Mouse (Mus musculus) frontal cortex, adult 2 months (tissue): Measurements from ENCODE around the gene Aff3. TPM values are rescaled to one million over a fixed set of nuclear protein-coding genes. Genes with fewer than 3 reads are reported as not detected.

Experiments used
- DNase-seq, 2 experiments: peaks; one replicate each; pipeline ENCODE4 v3.0.0; 2022; ENCODE audit warnings: low spot score in 1 of 2; ENCODE audit errors: extremely low spot score in 1 of 2
- polyA plus RNA-seq: library from polyadenylated mRNA; depleted of rRNA; stranded (reverse); fragments of >200 nt; gene quantifications from 2 replicates; pipeline ENCODE4 v1.2.3, GENCODE M21; 2012

The Aff3 gene
- polyA plus RNA-seq, 1 experiment, result 32.1 TPM

DNA sequence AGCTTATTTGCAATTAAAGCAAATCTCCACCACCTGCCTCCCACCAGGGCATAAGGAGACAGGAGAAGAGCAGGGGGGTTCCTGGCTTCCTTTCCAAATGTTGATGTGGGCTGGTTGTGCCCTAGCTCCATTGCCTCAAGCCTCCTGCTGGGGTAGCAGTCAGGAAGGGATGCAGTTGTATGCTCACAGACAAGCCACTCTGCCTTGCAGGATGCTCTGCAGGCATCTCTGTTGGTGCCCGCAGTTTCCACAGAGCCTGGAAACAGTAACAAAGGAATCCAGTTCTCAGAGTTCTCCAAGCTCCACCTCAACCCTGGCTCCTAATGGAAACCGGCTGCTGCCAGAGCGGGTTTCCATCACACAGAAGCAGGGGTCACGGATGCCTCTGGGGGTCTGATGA lies 58.0 kb downstream of the Aff3 start:
- DNase-seq, result no peak

DNA sequence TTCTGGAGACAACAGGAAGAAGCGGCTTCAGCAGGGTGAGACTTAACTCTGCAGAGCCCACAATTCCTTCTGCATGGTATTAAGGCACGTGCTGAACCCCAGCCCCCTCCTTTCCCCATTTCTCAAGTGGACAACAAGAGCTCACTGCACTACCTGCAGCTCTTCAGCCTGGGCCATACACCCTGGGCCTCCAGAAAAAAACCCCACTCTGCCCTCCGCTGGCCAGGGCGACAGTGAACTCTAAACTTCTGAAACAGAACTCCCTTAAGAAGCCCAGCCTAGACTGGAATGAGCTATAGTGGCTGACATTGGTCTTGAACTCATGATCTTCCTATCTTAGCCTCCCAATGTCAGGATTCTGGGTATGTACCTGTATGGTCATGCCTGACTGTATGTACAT lies 59.3 kb downstream of the Aff3 start:
- no peak for DNase-seq

DNA sequence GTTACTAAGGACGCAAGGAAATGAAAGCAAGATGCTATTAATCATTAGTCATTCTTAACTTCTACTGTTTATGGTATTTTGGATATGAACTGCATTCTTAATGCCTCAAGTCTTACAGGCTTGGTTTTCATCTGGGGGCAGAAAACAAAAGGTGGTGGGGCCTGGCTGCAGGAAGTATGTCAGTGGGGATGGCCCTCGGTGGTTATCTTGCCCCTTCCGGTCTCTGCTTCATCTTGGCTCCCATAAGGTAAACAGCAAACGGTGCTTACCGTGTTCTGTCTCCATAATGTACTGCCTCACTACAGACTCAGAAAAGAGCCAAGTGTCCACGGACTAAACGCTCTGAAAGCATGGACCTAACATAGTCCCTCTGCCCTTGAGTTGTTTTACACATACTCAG lies 60.1 kb downstream of the Aff3 start:
- DNase-seq, result no peak

DNA sequence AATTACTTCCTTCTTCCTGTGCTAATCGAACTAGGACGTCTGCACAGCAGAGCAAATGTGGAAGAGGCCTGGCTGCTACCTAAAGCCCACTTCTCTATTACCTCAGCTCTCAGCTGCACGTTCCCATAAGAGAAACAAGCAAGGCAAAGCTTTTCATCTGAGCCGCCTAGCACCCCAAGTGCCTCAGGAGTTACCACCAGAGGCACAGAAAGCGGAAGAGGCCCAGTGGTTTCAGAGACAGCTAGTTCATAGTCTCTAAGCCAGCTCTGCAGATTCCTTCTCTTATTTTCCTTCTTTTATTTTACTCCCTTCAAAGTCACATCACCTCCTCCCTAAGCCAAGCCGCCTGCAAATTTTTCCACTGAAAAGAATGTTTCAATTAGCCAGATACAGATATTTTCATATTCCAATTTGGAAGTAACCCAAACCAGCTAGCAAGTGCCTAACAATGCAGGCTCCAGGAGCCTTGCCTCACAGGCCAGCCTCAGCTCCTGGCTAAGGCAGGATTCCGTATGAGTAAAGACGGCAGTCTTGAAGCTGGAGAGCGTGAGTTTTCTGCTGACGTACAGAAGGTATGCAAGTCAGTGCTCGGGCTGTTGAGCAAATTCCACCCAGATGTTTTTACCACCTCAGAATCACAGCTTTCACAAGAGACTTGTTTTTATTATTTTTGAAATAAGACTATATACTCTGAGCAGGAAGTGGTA lies 62.8 kb downstream of the Aff3 start:
- DNase-seq, result no peak

DNA sequence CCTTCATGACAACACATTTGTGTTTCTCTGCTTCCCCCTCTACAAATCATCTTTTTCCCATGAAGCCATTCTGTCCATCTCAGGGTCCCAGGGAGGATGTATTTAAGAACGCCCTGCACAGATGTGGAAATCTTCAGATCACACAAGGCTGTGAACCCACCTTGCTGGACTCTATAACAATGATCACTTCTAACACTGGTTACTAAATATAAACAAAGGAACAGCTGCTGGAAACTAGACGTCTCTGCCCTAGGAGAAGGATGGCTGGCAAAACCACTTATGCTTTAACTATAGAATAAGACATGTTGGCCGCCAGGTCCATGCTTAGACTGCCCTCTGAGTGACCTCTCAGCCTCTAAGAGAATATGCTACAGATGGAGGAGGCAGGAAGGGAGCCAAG lies 69.4 kb downstream of the Aff3 start:
- DNase-seq, result no peak

DNA sequence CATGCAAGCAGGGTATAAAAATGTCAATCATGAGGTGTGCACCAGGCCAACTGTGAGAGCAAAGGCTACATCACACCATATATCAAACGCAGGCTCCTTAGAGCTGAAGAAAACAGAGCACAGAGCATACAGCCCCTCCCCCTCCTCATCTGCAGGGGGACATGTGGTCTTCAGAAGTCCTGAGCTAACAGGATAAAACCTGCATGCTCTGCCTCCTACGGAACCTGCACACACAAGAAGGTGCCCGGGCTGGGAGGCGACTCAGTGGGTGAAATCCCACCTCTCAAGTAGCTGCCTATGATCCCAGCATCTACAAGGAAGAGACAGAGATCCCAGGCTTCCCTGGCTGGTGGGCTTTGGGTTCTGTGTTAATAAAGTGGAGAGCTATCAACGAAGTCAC lies 70.0 kb downstream of the Aff3 start:
- no peak for DNase-seq

DNA sequence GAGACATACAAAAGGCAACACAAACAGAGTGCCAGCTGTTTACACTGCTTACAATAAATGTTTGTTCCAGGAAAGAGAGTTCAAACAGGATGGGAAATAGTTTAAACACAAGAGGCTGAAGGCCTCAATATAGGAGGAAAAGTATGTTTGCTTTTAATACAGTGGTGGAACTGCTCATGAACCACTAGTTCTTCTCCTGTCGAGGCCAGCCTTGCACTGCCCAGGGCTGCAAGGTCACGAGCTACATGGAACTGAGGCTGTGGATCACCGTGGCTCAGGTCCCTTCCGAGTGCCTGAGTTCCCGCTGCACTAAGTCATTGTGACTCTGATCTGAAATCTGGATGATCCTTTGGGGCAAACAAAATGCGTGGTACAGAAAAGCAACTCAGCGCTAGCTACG lies 73.6 kb downstream of the Aff3 start:
- no peak for DNase-seq

DNA sequence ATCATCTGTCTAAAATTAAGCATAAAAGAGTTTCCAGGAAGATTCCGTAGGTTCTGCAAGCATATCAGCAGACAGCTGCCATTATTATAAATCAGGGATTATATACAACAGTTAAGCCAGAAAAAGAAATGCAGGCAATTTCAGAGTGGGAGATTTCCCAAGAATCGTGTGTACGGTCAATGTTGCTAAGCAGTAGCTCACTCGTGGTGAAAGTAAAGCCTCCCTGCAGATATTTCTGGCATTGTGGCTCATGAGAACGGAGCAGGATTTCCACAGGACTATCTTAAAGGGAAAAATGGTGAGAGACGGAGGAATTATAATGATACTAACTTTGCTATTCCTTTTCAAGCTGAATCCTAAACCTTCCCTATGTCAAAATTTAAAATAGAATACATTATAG lies 76.0 kb downstream of the Aff3 start:
- no peak for DNase-seq

DNA sequence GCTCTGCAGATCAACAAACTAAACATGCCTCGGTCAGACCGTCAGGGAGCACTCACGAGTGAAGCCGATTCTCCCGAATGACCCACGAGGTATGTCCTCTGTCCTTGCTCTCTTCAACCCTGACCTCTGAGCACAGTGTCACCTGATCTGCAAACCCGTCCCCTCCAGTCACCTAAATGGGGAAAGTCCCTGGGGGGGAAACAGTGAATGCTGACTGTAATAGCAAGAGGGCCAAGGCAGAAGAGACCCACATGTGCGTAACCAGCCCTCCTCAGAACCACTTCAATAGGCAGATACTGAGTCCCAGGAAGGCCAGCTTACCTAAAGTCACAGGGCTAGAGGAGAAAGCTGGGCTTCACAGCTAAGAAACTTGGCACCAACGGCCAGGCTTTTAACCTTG lies 82.4 kb downstream of the Aff3 start:
- no peak for DNase-seq

DNA sequence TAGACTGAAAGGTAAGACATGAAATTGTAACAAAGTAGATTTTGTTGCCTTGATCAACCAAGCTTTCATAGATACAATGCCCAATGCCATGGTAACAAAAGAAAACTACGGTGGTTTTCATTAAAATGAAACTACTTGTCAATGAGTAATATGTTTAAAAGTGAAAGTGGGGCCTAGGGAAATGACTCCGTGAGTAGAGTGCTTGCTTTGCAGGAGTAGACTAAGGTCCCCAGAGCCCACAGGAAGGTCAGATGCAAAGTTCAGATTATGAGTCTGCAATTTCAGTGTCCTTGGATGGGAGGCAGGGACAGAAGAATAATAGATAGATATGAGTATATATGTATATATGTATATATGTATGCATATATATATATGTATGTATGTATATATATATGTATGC lies 84.2 kb downstream of the Aff3 start:
- no peak for DNase-seq

DNA sequence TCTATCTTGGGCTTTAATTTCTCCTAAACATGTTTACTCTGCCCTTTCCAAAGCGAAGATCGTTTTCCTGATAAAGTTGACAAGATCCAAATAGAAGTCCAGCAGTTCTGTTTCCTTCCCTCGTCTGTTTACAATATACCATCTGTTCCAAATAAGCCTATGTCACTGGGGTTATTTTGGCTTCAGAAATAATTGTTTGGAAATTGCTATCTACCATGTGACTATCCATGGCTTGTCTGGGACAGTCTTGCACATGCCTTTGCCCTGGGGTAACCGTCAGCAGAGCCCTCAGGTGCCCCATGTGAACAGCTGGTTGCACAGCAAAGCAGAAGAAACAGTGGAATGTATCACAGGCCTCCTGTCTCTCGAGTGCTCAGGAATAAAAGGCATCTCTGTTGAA lies 86.4 kb downstream of the Aff3 start:
- DNase-seq, result no peak

DNA sequence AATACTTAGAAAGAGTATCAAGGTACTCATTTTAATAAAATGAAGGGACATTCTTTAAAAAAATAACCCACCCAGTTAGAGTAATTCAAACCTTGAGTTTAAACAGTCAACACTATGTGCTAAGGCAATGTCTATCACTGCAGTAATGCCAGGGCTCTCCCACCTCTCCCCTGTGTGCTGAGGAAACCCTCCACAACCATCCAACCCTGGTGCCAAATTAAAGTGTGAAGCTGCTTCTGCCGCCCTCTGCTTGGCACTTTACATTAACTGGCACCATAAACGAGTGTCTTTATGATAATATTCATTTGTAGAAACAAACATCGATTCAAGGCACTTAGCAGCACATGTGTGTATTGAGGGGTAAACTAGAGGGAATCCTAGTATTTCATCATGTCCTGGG lies 97.0 kb downstream of the Aff3 start:
- no peak for DNase-seq

DNA sequence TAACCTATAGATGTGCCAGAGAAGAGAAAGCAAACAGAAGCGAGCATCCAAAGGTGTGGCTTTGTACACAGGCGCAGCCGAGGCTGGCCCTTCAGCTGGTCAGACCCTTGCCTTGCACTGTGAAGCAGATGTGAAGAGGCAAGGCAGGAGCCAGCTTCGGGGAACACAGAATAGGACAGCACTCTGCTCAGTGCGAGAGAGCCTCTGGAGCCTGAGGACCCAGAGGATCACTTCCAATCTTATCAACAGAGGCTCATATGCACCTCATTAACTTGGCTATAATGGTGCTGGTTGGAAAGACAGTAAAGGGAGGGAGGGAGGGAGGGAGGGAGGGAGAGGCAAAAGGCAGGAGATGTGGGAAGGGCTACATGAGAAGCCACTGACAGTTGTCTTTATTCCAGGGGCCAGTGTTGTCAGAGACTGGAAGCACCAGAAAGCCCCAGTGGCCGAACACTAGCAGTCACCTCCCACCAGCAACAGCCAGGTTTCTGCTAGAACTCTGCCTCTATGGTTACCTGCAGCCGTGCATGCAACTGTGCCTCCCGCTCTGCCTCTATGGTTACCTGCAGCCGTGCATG lies 98.6 kb downstream of the Aff3 start:
- no peak for DNase-seq

DNA sequence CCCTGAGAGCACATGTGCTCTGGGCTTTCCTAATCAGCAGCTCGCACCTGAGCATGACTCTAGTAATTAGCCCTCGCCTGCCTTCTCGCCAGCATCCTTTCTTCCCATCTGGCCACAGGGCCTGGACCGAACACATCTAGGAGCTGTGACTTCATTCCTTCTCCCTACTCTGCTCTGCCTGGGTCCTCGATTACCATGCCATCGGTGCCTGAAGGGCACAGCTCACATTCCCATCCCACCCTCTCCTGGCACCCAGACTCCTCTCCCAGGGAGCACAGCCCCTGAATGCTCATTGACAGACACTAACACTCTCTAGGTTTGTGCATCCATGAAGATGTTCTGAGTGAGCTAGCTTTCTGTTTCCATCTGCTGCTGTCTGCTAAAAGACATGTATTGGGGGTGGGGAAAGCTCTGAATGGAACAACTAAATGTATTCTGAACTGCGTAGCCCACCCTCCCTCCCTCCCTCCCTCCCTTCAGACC lies 99.4 kb downstream of the Aff3 start:
- DNase-seq, result no peak

DNA sequence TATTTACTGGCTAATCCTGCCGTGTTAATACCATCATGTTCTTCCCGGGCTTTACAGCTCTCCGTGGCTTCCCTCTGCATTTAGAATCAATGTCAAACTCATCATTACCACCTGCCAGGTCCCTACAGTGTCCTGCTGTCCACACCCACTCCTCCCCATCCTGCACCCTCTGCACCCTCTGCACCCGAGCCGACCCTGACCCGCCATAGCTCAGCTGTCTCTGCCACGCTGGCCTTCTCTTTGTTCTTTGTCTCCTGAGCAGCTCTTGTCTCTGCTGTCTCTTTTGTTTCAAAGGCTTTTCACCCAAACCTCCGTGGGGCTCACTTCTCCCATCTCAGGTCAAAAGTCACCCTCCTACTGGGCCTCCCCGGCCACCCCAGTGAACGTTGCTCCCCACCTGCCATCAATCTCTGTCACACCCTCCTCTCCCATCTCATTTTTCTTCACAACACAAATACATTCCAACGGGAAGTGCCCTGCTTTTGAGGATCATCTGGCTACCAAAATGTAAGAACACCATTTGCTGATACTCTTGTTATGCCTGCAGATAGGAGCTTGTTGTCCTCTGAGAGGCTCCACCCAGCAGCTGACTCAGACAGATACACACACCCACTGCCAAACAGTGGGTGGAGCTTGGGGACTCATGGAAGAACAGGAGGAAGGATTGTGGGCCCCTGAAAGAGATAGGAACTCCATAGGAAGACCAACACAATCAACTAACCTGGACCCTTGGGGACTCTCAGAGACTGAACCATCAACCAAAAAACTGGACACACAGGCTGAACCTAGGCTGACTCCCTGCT lies 102.2 kb downstream of the Aff3 start:
- DNase-seq, result no peak

DNA sequence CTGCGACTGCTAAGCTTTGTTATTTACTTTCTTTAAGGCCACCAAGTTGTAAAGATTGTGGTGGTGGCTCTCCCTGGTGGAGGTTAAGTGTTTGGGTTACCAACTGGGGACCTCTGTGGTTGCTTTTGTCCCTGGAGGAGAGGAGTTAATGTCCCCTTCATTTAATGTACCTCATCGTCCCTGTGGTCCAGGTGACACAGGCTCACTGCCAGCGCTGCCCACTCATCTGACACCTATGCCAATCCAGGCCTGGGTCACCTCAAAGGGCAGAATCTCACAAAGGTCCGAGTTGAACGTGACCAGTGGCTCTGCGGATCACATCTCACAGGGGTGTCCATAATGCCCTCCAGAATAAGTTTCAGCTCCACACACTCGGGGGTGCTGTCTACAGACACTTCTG lies 103.4 kb downstream of the Aff3 start:
- DNase-seq, result no peak

DNA sequence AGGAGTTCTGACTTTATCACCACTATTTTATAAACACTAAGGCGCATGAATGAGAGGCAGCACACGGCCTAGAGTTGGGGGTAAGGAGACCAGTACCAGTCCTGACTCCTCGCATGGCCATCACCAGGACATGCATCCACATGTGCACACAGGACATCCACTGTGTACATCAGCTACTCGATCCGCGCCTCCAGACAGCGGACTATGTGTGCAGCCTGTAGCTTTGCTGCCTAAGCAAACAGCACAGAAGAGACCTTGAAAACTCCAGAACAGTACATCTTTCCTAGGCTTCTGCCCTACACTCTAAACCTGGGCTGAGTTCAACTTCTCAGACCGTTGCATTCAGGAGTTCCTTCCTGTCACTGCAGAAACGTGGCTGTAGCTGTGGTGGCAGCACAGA lies 104.1 kb downstream of the Aff3 start:
- DNase-seq, result no peak

DNA sequence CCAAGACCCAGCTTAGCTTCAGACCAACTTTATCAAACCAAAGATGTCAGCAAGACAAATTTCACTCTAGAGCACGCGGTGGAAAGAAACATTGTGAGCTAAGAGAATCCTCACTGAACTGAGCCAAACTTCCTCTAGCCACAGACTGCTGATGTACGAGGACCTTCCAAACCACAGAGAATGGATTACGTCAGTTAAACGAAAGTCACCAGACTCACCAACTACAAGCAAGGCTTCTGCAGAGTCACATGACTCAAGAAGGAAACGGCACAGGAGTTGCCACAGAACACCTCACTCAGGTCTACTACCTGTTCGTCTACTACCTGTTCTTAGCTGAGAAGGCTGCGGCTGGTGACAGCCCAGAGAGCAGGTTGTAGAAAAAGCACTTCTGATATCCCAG lies 107.1 kb downstream of the Aff3 start:
- DNase-seq, result no peak

DNA sequence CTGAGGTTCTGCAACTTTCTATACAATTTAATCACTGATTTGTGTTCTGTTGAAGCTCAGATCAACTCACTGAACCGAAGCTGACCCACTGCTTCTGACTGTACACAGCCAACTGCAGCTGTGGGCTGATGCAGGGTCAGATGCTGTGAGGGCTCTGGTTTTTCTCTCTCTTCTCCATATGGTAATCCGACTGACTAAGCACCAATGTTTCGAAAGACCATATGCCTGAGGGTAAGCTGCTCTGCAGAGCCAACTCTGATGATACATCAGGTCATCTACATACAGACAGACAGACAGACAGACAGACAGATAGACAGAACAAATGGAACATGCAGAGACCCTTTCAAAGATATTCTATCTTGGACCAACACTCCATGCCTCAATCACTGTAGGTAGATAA lies 110.2 kb downstream of the Aff3 start:
- DNase-seq, result no peak

DNA sequence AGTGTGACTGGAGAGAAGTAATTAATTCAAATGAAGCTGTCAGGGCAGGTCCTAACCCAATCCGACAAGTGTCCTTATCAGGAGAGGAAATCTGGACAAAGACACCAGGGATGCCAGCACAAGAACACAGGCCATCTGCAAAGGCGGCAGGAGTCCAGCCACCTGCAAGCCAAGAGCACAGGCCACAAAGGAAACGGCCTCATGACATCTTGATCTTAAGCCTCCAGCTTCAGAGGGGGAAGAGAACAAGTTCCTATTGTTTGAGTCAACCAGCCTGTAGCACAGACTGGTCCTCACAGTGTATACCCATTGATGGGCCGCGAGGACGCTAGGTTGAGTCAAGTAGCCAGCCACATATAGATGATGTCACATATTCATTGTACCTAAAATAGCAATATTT lies 111.7 kb downstream of the Aff3 start:
- no peak for DNase-seq

DNA sequence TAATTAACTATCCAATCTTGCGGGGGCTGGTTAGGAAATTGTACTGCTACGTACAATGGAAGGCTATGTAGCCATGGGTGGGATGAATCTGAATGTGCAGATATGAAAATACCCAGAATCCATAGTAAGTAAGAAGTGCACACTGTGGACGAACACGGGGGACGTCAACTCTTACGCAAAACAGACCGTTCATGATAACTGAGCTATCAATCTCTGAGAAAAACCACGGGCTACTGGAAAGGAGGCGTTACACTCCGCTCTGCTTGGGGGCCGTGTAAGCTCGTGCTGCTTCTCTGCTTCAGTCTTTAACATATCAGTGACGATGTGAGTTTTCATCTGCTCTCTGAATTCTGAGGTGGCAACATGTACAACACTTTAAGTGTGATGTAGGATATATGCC lies 114.2 kb downstream of the Aff3 start:
- no peak for DNase-seq
